Mouse (Mus musculus) olfactory bulb, adult 2 months (tissue): ENCODE results near the gene Ccdc85c.

Experiments
- CTCF ChIP-seq: fragments of 200-500 bp; IDR thresholded peaks from 2 replicates; pipeline ENCODE4 v1.5.1; 2012; ENCODE audit warnings: low read depth, mild to moderate bottlenecking, low read length, moderate library complexity; ENCODE audit not compliant: insufficient read depth
- POLR2A ChIP-seq: fragments of 200-500 bp; IDR thresholded peaks from 2 replicates; pipeline ENCODE4 v1.6.1; 2012; ENCODE audit warnings: mild to moderate bottlenecking, low read depth, low read length, moderate library complexity; ENCODE audit not compliant: insufficient read depth

DNA sequence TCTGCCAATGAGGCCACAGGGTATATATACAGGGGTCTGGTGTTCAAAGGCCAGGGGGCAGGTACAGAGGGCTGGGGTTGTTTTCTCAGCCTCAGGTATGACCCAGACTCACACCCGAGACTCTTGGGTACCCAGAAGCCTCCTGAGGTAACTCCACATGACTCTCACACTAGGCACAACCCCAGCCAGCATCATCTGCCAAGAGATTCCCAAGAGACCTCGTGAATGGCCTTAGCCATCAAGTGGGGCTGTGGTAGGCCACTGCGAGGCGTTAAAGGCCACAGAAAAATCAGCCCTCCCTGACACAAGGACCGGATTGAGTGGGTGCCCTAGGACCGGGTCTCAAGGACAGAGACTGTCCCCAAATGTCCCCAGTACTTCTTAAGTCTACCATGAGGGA, 62.7 kb downstream of the Ccdc85c start:
- TF ChIP-seq CTCF (no peak), POLR2A (no peak)
